Mouse (Mus musculus) cerebellum, postnatal 10 days (tissue): ENCODE data around the gene Krtap4-1.
"Not testable (repeated sequence)": the region's sequence is repeated elsewhere in the genome, so short reads cannot be mapped to it uniquely, and the experiment has no call there.

Experiments
- DNase-seq, 2 experiments: peaks; one replicate each; pipeline ENCODE4 v3.0.0; 2021; ENCODE audit warnings: mixed read lengths in 2 of 2

The Krtap4-1 gene

DNA sequence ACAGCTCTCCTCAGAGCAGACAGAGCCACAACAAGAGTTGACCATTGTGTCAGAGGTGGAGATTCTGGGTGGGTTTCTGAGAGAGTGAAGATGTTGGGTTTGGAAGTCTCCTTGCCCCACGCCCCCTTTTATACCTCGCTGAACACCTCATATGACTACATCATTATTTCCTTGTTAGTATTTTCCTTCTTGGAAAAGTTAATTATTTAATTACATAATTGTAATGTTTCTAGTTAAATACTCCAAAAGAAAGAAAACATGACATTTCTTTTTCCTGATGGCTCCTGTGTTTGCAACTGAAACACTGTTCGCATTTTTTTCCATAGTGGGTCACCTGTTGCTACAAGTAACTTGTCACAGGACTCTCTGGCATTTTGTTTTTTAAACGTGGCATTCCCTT lies at the start of gene Krtap4-1:
Krtap4-1 (minus strand) TSS at position 101 of the 400 bp plus-strand sequence.
- no peak for DNase-seq

DNA sequence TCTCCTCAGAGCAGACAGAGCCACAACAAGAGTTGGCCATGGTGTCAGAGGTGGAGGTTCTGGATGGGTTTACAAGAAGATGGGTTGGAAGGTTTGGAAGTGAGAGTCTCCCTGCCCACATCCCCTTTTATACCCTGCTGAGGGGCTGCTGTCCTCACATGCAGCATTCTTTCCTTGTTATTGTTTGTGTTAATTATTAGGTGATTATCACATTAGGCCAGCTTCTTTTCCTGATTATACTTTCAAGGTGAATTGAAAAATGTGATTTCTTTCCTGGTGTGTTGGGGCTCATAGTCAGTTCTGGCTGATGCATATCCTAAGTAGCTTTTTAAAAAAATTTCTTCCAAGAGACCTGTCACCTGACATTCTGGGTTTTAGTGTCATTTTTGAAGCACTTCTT lies 37.8 kb upstream of the Krtap4-1 start, which contains the start of gene Krtap4-6:
Krtap4-6 (minus strand) TSS at position 101 of the 400 bp plus-strand sequence.
- DNase-seq, result no peak

DNA sequence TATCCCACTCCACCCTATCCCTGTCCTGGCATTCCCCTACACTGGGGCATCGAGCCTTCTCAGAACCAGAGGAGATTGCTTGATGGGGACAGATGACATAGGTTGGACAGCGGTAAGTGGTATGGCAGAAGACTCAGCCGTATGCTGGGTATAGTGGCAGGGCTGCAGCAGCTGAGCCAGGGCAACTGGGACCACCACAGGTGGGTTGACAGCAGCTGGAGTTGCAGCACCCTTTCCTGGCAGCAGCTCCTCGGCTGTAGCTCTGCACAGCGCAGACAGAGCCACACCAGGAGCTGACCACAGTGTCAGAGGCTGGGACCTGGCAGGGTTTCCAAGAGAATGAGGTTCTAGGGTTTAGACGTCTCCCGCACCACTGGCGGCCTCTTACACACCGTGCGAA lies 34.8 kb upstream of the Krtap4-1 start:
- DNase-seq, result no peak

DNA sequence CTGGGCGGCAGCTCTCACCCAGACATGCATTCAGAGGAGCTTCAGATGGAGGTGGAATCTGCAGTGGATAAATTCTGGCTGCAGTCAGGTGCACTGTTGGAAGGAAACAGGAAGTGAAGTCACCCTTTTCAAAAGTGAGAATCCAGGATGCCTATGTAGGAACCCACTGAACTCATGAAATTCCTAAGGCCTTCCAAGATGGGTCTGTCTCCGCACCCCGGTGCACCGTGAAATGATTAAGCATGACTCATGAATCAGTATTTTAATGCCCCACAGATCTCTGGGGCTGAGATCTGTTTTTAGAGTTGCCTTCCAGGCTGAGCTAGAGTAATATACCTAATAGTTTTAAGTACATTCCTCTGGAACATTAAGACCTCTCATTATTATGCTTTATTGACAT lies 31.2 kb upstream of the Krtap4-1 start:
- no peak for DNase-seq

DNA sequence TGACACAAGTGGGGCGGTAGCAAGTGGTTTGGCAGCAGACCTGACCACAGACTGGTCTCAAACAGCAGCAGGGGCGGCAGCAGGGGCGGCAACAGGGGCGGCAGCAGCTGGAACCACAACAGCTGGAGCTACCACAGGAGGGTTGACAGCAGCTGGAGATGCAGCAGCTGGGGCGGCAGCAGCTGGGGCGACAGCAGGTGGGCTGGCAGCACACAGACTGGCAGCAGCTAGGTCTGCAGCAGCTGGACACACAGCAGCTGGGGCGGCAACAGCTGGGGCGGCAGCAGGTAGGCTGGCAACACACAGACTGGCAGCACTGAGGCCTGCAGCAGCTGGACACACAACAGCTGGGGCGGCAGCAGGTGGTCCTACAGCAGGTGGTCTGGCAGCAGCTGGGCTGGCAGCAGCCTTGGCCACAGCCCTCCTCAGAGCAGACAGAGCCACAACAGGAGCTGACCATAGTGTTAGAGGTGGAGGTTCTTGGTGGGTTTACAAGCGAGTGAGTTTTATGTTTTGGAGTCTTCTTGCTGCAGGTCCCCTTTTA lies 30.5 kb upstream of the Krtap4-1 start, which contains the start of gene Gm11563:
Gm11563 (minus strand) TSS at position 494 of the 544 bp plus-strand sequence.
- not testable (repeated sequence) for DNase-seq

DNA sequence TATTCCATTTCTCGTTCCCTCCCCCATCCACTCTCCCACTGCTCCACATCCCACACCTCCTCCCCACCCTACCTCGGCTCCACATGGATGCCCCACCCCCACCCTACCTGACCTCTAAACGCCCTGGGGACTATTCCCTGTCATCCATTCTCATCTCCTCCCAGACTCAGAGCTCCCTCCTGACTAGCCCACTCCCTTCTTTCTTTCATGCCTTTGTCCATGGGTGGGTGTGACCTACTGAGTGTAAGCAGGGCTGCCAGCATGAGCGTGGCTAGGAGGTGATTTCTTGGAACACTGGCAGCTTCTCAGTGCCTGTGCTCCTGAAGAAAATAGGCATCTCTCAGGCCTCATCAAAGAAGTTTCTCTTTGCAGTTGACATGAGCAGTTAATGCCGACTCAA lies 29.0 kb upstream of the Krtap4-1 start:
- DNase-seq, result no peak

DNA sequence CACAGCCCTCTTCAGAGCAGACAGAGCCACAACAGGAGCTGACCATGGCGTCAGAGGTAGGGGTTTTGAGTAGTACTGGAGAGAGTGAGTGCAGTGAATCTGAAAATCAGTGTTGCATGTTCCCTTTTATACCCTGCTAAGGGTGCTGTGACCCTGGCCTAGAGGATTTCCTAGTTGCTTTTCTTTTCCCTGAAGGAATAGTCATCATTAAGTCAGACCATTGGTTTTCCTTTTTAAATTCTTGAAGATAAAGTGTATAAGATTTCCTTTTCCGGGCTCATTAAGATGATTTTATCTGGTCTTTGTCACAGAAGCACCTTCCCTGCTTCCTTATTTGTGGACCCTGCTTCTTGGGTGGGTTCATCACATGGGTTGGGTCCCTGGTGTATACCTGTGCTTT lies 22.1 kb upstream of the Krtap4-1 start, which contains the start of gene Gm11555:
Gm11555 (minus strand) TSS at position 101 of the 400 bp plus-strand sequence.
- DNase-seq, result no peak

DNA sequence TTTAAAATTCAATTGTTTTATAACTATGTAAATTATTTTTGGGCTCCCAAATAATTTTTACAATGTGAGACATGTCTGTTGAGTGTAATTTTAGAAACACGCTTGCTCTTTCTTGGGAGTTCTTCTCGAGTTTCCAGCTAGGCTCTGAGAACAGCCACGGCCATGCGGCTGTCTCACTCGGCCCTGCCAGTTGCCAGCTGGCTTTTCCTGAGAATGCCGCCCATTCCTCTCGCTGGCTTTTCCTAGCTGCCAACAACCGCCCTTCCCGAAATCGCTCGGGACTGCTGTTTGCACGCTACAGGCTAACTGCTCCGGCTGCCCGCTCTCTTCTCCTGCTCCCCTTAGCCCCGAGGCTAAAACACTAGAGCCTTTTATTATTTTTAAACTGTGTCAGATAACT lies 18.4 kb upstream of the Krtap4-1 start:
- peak; percentile 42 to 49 for DNase-seq

DNA sequence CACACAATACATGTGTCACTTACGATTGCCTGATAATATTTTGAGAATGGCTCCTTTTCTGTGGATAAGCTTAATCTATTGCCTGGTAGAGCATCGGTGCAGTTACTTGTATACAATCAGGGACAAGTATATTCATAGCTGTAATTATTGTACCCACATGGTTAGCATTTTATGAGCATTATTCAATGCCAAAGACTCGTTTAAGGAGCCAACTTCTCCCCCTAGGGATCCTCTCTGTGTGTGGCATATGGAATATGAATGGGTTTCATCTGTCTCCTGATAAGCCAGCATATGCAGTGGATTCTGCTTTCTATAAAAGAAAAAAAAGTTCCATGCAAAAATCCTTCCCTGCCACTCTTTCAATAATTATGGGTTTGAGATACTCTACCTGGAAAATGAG lies 16.3 kb upstream of the Krtap4-1 start:
- DNase-seq, result no peak

DNA sequence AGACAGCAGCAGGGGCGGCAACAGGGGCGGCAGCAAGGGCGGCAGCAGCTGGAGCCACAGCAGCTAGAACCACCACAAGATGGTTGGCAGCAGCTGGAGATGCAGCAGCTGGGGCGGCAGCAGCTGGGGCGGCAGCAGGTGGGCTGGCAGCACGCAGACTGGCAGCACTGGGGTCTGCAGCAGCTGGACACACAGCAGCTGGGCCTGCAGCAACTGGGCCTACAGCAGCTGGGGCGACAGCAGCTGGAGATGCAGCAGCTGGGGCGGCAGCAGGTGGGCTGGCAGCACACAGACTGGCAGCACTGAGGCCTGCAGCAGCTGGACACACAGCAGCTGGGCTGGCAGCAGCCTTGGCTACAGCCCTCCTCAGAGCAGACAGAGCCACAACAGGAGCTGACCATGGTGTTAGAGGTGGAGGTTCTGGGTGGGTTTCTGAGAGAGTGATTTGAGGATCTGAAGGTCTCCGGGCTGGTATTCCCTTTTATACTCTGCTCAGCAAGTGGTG lies 15.6 kb upstream of the Krtap4-1 start, which contains the start of gene Krtap4-7:
Krtap4-7 (minus strand) TSS at position 455 of the 505 bp plus-strand sequence.
- DNase-seq, result not testable (repeated sequence)

DNA sequence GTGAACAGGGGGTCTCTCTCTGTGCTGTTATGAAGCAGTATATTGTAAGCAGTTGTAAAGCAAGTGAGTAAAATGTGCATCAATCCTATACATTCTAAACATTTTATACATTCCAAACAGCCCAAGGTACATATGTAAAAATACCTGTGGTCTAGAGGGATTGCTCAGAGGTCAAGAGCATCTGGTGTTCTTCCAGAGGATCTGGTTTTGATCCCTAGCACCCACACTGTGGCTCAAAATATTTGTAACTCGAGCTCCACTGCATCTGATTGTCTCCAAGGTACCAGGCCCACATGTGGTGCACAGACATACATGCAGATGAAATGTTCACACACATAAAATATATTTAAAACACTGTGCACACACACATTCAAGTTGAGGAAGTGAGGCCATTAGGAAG lies 12.9 kb upstream of the Krtap4-1 start:
- DNase-seq, result no peak

DNA sequence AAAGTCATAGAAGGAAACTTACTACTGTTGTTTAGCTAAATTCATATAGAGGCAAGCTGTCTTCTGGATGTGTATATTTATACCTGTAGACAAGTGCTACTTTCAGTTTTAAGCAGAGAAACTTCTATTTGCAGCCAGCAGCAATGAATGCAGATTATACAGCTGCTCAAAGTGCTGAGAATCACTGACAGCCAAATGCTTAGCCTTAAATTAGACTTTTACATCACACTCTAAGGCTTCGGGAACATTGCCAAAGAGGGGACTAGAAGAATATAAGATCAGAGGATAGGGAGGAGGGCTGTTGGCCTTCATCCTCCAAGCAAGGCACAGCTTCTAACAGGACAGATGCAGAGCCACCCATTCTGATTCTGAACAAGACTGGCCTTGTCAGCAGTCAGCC lies 9.0 kb upstream of the Krtap4-1 start:
- DNase-seq, result no peak

DNA sequence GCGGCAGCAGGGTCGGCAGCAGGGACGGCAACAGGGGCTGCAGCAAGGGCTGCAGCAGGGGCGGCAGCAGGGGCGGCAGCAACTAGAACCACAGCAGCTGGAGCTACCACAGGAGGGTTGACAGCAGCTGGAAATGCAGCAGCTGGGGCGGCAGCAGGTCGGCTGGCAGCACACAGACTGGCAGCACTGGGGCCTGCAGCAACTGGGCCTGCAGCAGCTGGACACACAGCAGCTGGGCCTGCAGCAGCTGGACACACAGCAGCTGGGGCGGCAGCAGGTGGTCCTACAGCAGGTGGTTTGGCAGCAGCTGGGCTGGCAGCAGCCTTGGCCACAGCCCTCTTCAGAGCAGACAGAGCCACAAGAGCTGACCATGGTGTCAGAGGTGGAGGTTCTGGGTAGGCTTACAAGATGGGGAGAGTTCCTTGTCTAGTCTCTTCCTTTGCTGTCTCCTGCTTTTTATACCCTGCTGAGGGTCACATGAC lies 6.7 kb upstream of the Krtap4-1 start, which contains the start of gene Krtap4-2:
Krtap4-2 (minus strand) TSS at position 432 of the 482 bp plus-strand sequence.
- no peak for DNase-seq

DNA sequence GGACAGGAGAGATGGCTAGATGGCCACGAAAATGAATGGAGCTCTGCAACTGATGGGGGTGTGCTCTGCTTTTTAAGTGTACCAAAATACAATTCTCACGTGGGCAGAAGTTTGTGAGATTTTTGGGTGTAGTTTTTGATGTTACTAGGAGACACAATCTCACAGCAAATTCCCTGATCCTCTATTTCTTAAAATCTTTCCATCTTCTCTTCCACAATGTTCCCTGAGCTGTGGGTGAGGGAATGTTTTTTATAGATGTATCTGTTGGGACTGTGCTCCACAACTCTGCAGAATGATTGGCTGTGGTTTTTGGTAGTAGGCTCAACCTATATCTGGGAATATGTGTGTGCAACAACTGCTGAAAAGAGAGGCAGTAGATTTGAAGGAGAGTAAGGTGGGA lies 5.3 kb upstream of the Krtap4-1 start:
- DNase-seq, result no peak

DNA sequence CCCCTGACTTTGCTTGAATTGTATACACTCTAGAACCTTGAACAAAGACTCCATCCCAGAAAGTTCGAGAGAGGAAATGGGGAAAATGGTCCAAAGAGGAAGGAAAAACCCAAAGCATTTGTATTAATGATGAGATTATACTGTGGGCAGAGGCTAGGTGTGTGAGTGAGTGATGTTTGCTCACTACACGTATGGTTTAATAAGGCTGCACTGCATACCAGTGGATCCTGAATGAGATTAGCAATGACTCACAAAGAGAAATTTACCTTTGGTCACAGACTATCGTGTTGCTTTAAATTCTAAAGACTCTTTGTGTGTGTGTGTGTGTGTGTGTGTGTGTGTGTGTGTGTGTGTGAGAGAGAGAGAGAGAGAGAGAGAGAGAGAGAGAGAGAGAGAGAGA lies 2.9 kb upstream of the Krtap4-1 start:
- no peak for DNase-seq

DNA sequence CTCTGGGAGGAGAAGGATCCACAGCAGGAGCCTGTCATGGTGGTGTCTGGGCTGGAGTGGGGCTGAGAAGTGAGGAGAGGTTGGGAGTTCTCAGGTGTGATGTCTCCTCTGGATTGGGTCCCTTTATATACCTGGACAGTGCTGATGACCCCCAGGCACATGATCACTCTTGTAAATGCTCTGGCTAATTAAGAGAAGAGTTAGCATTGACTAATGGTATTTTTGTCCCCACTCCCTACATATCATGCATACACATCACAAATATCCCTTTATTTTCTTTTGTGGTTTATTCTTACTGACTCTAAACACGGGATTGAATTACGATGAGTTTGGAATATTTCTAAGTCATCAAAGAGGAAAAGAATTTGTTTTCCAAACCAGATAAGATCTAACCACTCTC lies 7.7 kb downstream of the Krtap4-1 start, which contains the start of gene Gm11562:
Gm11562 (minus strand) TSS at position 101 of the 400 bp plus-strand sequence.
- DNase-seq, result no peak

DNA sequence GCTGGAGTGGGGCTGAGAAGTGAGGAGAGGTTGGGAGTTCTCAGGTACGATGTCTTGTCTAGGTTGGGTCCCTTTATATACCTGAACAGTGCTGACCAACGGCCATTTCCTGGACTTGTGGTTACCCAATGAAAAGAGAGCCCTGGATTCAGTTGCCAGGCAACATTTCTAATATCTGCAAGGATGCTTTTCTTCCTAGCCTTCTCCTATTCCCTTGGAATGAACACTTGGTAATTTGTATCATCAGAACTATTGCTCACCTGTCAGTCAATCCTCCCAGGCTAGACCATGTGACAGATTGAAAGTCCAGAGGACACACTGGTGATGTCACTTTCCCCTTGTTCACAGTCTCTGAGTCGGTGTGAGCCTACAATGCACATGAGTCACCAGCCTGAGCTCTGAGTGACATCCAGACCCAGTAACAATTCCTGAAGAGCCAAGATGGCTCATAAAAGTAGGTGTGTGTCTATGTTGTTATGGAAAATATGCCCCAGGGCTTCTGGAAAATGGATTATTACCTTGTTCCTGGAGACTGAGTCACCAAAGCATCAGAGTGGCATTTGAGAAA lies 13.2 kb downstream of the Krtap4-1 start, which contains the start of gene Krtap2-4:
Krtap2-4 (minus strand) TSS at position 51 of the 568 bp plus-strand sequence.
- DNase-seq, result no peak

DNA sequence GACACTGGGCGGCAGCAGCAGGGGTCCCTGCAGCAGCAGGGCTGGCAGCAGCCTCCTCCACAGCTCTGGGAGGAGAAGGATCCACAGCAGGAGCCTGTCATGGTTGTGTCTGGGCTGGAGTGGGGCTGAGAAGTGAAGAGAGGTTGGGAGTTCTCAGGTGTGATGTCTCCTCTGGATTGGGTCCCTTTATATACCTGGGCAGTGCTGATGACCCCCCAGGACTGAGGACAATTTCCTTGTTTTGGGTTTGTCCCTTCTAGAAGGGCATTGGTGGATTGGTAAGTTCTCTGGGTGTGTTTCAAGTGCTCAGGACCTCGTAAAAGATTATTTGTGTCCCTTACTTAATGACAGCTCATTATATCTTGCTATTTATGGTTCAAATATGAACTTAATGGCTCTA lies 17.9 kb downstream of the Krtap4-1 start, which contains the start of gene Gm11937:
Gm11937 (minus strand) TSS at position 101 of the 400 bp plus-strand sequence.
- not testable (repeated sequence) for DNase-seq

DNA sequence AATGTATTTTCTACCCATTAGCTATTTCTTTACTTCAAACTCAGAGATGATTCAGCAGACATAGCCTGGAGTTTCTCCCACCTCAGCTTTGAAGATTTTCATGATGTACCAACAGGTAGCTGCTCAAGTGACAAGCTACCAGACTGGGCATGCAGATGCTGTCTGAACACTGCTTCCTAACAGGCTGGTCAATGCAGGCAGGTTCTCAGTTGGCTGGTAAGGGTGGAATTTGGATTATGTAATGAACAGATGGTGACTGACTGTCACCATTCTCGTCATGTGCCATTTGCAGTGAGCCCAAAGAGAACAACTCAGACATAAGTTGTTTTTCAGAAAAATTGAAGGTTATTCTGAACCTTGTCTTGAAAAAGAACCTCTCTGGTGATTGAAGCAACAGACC lies 18.9 kb downstream of the Krtap4-1 start:
- peak; percentile 13 to 17 for DNase-seq

DNA sequence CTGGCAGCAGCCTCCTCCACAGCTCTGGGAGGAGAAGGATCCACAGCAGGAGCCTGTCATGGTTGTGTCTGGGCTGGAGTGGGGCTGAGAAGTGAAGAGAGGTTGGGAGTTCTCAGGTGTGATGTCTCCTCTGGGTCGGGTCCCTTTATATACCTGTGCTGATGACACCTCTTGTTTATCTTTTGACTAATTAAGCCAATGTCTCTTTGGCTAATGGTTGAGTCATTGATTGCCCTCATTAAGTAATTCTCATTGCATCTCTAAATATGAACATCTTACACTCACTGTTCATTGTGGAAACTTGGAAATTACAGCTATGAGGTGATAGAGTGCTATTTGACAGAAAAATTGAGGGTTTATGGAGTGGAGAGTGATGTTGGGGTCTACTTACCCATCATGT lies 24.8 kb downstream of the Krtap4-1 start, which contains the start of gene Gm11938:
Gm11938 (minus strand) TSS at position 101 of the 400 bp plus-strand sequence.
- DNase-seq, result not testable (repeated sequence)

DNA sequence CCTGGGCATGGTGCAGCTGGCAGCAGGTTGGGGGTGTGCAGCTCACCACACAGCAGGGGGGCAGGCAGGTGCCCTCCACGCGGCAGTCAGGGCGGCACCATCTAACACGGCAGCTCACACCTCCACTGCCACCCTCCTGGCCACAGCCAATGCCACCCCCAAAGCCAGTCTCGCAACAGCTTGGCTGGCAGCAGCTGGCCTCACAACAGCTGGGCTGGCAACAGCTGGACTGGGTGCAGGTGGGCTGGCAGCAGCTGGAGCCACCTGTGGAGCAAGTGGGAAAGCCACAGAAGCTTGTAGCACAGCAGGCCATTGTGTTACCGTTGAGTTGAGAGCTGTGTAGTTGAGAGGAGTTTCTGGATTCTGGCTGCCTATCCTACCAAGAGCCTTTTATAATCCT lies 30.3 kb downstream of the Krtap4-1 start, which contains the start of gene Krtap9-3:
Krtap9-3 (minus strand) TSS at position 364 of the 400 bp plus-strand sequence.
- DNase-seq, result not testable (repeated sequence)

DNA sequence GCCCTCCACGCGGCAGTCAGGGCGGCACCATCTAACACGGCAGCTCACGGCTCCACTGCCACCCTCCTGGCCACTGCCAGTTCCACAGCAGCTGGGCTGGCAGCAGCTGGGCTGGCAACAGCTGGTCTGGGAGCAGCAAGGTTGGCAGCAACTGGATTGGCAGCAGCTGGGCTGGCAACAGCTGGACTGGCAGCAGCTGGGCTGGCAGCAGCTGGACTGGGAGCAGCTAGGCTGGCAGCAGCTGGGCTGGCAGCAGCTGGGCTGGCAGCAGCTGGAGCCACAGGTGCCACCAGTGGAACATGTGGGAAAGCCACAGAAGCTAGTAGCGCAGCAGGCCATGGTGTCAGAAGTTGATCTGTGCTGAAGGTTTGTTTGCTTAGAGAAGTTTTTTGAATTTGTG lies 37.1 kb downstream of the Krtap4-1 start, which contains the start of gene Krtap1-3:
Krtap1-3 (minus strand) TSS at position 359 of the 400 bp plus-strand sequence.
- DNase-seq, result no peak

DNA sequence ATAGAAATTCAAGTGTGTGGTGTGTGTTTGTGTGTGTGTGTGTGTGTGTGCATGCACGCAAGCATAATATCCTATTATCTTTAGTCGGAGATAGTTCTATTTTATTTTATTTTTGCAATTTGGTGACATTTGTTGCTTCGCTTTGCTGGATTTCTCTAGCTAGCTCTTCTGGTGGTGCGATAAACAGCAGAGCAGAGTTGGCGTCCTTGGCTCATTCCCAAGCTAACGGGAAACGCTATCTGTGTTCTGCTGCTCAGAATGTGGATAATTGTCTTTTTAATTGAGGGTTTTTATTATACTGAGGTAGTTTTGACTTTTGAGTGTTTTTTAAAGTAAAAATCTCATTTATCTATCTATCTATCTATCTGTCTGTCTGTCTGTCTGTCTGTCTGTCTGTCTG lies 42.9 kb downstream of the Krtap4-1 start:
- no peak for DNase-seq
